Mouse (Mus musculus): ENCODE results near the gene Fgfrl1. TPM values are rescaled to one million over a fixed set of nuclear protein-coding genes. Genes with fewer than 3 reads are reported as not detected.

The Fgfrl1 gene
- polyA plus RNA-seq, 1 experiment from 2014 or later = 22.0 TPM

DNA sequence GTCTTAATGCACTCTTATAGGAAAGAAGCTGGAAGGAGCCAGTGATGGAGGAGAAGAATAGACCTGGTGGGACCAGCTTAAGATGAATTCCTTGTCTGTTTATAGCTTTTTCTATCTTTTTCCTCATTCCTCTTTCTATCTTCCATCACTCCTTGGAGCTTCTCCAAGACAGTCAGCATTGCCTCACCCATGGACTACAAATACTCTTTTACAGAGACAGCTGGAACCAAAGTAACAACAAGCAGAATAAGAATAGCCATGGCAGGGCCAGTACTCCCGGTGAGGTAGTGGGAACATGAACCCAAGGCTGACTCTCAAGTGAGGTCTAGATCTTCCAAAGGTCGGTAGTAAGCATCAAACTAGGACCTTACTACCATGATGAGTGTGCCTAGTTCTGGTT, 20.9 kb downstream of the Fgfrl1 start:
- no peak overlapping the region for H3K27ac ChIP-seq (ENCODE audit: low read depth, low read length)
- H3K4me2 ChIP-seq (ENCODE audit: low read depth, low read length, severe bottlenecking) = no peak overlapping the region
- no peak overlapping the region for H3K9ac ChIP-seq (ENCODE audit: low read length)
- no peaks in the 10 kb centered on the region for H3K9me3 ChIP-seq (ENCODE audit: control insufficient read depth, low read length)
- DNase-seq (ENCODE audit: low spot score) = peak; percentile 40
- no peaks in the 10 kb centered on the region for H3K27me3 ChIP-seq (ENCODE audit: control insufficient read depth, insufficient read depth, low read length)
- no peak for ATAC-seq (replicated peaks; ENCODE audit: low FRiP score)
- no peak overlapping the region for H3K4me3 ChIP-seq (ENCODE audit: low read depth, low read length)
- no peaks in the 10 kb centered on the region for H3K36me3 ChIP-seq (ENCODE audit: control insufficient read depth, insufficient read depth, low read length)
- 84% methylated on average over 2 of the region's 2 CpGs for WGBS
- H3K4me1 ChIP-seq (replicated peaks; ENCODE audit: control insufficient read depth, insufficient read depth, low read length) = peaks cover 2% of the 10 kb centered on the region; the same call in 1 of the 2 replicates

DNA sequence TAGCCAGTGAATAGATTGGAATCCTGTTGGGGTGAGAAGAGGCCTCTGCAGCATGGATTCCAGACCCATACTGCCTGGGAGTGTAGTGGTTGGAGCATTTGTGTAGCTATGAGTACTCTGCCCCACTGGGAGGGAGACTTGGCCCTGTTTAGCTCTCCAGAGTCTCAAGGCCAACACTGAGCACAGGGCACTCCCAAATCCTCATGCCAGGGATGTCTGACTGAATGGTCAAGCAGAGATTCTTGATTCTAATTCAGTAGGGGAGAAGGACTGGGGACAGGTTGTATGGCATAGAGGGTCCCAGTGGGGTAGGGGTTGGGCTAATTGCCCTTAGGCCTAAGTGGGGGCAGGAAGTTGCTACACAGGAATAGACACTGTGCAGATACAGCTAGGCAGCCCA, 21.5 kb downstream of the Fgfrl1 start:
- Histone ChIP-seq H3K36me3 (ENCODE audit: control insufficient read depth, insufficient read depth, low read length) (no peaks in the 10 kb centered on the region), H3K27ac (ENCODE audit: low read depth, low read length) (no peak overlapping the region), H3K4me1 (replicated peaks; ENCODE audit: control insufficient read depth, insufficient read depth, low read length) (peaks cover 2% of the 10 kb centered on the region; the same call in 1 of the 2 replicates), H3K9me3 (ENCODE audit: control insufficient read depth, low read length) (no peaks in the 10 kb centered on the region), H3K4me2 (ENCODE audit: low read depth, low read length, severe bottlenecking) (no peak overlapping the region), H3K9ac (ENCODE audit: low read length) (no peak overlapping the region), H3K4me3 (ENCODE audit: low read depth, low read length) (no peak overlapping the region), H3K27me3 (ENCODE audit: control insufficient read depth, insufficient read depth, low read length) (no peaks in the 10 kb centered on the region)
- DNase-seq (ENCODE audit: low spot score) = peak; percentile 11
- ATAC-seq (replicated peaks; ENCODE audit: low FRiP score) = no peak

DNA sequence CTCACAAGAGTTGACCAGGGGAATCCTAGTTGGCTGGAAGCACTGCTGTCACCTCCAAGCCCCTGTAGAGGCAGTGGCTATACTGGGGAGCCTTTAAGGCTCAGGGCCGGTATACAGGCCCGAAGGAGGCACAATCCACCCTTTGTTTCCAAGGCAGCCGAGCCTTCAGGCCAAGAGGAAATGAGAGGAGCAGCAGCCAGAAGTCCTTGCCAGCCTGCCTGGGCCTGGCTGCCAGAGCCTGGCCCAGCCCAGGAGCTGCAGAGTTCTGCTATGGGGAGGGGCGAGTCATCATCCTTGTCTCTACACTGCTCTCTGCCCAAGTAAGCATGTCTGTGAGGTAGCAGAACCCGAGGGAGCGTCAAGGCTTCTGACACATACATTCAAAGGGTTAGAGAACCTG, 22.0 kb downstream of the Fgfrl1 start:
- Histone ChIP-seq H3K4me1 (replicated peaks; ENCODE audit: control insufficient read depth, insufficient read depth, low read length) (peaks cover 2% of the 10 kb centered on the region; the same call in 1 of the 2 replicates), H3K4me2 (ENCODE audit: low read depth, low read length, severe bottlenecking) (no peak overlapping the region), H3K4me3 (ENCODE audit: low read depth, low read length) (no peak overlapping the region), H3K9me3 (ENCODE audit: control insufficient read depth, low read length) (no peaks in the 10 kb centered on the region), H3K27ac (ENCODE audit: low read depth, low read length) (no peak overlapping the region), H3K9ac (ENCODE audit: low read length) (no peak overlapping the region), H3K36me3 (ENCODE audit: control insufficient read depth, insufficient read depth, low read length) (no peaks in the 10 kb centered on the region), H3K27me3 (ENCODE audit: control insufficient read depth, insufficient read depth, low read length) (no peaks in the 10 kb centered on the region)
- ATAC-seq (replicated peaks; ENCODE audit: low FRiP score) (no peak), DNase-seq (ENCODE audit: low spot score) (peak; percentile 47)
- WGBS = 71% methylated on average over 6 of the region's 6 CpGs

DNA sequence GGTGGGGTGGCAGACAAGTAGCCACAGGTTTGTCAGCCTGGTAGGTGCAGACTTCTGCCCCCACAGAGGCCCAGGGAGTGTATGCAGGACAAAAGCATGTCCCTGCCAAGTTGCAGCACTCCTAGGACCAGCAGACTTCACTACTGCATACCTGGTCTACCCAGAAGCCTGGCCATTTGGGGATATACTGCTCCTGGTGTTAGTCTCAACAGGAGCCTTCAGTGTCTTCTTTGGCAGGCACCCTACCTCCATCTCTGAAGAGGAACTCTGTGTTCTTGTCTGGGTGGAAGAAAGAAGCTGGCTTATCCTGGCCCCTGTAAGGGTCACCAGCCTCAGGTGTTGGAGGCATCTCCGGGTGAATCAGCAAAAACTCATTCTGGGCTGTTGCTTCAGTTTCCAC, 23.8 kb downstream of the Fgfrl1 start:
- ATAC-seq (replicated peaks; ENCODE audit: low FRiP score) (no peak), DNase-seq (ENCODE audit: low spot score) (peak; percentile 33)
- no peaks in the 10 kb centered on the region for H3K27me3 ChIP-seq (ENCODE audit: control insufficient read depth, insufficient read depth, low read length)
- no peaks in the 10 kb centered on the region for H3K36me3 ChIP-seq (ENCODE audit: control insufficient read depth, insufficient read depth, low read length)
- H3K4me2 ChIP-seq (ENCODE audit: low read depth, low read length, severe bottlenecking) = no peak overlapping the region
- peaks cover 2% of the 10 kb centered on the region; the same call in 1 of the 2 replicates for H3K4me1 ChIP-seq (replicated peaks; ENCODE audit: control insufficient read depth, insufficient read depth, low read length)
- H3K27ac ChIP-seq (ENCODE audit: low read depth, low read length) = no peak overlapping the region
- WGBS = 92% methylated on average over 1 of the region's 1 CpGs
- H3K4me3 ChIP-seq (ENCODE audit: low read depth, low read length) = no peak overlapping the region
- no peaks in the 10 kb centered on the region for H3K9me3 ChIP-seq (ENCODE audit: control insufficient read depth, low read length)
- H3K9ac ChIP-seq (ENCODE audit: low read length) = no peak overlapping the region

DNA sequence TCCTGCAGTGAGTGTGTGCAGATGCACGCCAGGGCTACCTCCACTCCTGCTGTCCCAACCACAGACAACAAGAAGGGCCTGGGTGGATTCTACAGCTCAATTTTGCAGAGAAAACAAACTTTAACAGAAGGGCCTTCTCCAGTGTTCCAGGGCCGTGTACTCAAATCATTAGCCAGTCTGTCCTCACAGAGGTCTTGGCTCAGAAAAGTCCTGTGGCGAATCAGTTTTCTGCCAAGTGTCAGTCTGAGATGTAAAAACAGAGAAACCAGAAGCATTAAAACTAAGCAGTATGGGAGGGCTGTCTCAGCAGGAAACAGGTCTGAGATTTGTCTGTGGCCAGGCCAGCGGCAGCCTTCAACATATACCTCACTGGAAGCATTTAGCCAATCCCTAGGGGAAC, 25.9 kb downstream of the Fgfrl1 start:
- DNase-seq (ENCODE audit: low spot score) (peak; percentile 46), ATAC-seq (replicated peaks; ENCODE audit: low FRiP score) (no peak)
- H3K27me3 ChIP-seq (ENCODE audit: control insufficient read depth, insufficient read depth, low read length) = no peaks in the 10 kb centered on the region
- H3K27ac ChIP-seq (ENCODE audit: low read depth, low read length) = no peak overlapping the region
- H3K9ac ChIP-seq (ENCODE audit: low read length) = no peak overlapping the region
- peaks cover 2% of the 10 kb centered on the region; the same call in 1 of the 2 replicates for H3K4me1 ChIP-seq (replicated peaks; ENCODE audit: control insufficient read depth, insufficient read depth, low read length)
- H3K9me3 ChIP-seq (ENCODE audit: control insufficient read depth, low read length) = no peaks in the 10 kb centered on the region
- 49% methylated on average over 4 of the region's 4 CpGs for WGBS
- no peaks in the 10 kb centered on the region for H3K36me3 ChIP-seq (ENCODE audit: control insufficient read depth, insufficient read depth, low read length)
- no peak overlapping the region for H3K4me3 ChIP-seq (ENCODE audit: low read depth, low read length)
- H3K4me2 ChIP-seq (ENCODE audit: low read depth, low read length, severe bottlenecking) = no peak overlapping the region

DNA sequence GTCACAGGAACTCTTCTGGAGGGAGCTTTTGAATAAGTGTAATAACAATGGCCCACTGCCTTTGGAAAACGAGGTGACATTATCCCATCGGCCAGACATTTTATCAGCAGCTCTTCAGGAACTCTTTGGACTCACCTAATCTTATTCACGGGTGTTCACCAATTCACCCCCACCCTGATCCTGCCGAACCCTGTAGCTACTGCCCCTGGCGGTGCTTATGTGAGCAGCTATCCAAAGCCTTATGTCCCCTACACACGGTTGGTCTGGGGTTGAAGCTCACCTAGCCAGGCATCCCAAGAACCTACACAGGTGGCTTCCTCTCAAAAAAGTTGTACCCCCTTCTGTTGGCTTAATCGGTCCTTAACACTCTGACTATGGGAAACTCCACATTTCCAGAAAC, 27.6 kb downstream of the Fgfrl1 start:
- DNase-seq (ENCODE audit: low spot score) (peak; percentile 44), ATAC-seq (replicated peaks; ENCODE audit: low FRiP score) (no peak)
- Histone ChIP-seq H3K27me3 (ENCODE audit: control insufficient read depth, insufficient read depth, low read length) (no peaks in the 10 kb centered on the region), H3K27ac (ENCODE audit: low read depth, low read length) (no peak overlapping the region), H3K9me3 (ENCODE audit: control insufficient read depth, low read length) (no peaks in the 10 kb centered on the region), H3K4me2 (ENCODE audit: low read depth, low read length, severe bottlenecking) (no peak overlapping the region), H3K36me3 (ENCODE audit: control insufficient read depth, insufficient read depth, low read length) (no peaks in the 10 kb centered on the region), H3K4me3 (ENCODE audit: low read depth, low read length) (no peak overlapping the region), H3K4me1 (replicated peaks; ENCODE audit: control insufficient read depth, insufficient read depth, low read length) (peaks cover 2% of the 10 kb centered on the region; the same call in 1 of the 2 replicates), H3K9ac (ENCODE audit: low read length) (no peak overlapping the region)
- WGBS = 67% methylated on average over 7 of the region's 7 CpGs

DNA sequence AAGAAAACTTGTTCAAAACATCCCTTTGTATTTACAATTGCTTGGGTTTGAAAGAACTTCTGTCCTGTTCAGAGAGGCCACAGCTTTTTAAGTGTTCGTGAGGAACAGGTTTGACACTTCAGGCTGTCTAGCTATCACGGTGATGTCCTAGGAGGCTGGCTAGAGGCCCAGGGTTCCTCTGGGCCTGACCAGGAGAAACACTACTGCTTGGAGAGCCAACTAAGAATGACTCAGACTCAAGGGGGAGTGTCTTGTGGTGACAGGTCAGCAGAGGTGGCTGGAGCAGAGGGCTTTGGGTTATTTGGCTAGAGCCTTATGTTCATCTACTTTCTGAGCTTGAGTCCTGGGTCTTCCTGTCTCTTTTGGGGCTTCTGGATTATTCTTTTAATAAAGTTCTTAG, 31.8 kb downstream of the Fgfrl1 start:
- H3K4me3 ChIP-seq (ENCODE audit: low read depth, low read length) = no peak overlapping the region
- 75% methylated on average over 2 of the region's 2 CpGs for WGBS
- H3K27me3 ChIP-seq (ENCODE audit: control insufficient read depth, insufficient read depth, low read length) = no peaks in the 10 kb centered on the region
- ATAC-seq (replicated peaks; ENCODE audit: low FRiP score) (no peak), DNase-seq (ENCODE audit: low spot score) (no peak)
- H3K4me2 ChIP-seq (ENCODE audit: low read depth, low read length, severe bottlenecking) = no peak overlapping the region
- H3K4me1 ChIP-seq (replicated peaks; ENCODE audit: control insufficient read depth, insufficient read depth, low read length) = no peaks in the 10 kb centered on the region
- H3K36me3 ChIP-seq (ENCODE audit: control insufficient read depth, insufficient read depth, low read length) = no peaks in the 10 kb centered on the region
- no peak overlapping the region for H3K27ac ChIP-seq (ENCODE audit: low read depth, low read length)
- H3K9me3 ChIP-seq (ENCODE audit: control insufficient read depth, low read length) = no peaks in the 10 kb centered on the region
- no peak overlapping the region for H3K9ac ChIP-seq (ENCODE audit: low read length)

DNA sequence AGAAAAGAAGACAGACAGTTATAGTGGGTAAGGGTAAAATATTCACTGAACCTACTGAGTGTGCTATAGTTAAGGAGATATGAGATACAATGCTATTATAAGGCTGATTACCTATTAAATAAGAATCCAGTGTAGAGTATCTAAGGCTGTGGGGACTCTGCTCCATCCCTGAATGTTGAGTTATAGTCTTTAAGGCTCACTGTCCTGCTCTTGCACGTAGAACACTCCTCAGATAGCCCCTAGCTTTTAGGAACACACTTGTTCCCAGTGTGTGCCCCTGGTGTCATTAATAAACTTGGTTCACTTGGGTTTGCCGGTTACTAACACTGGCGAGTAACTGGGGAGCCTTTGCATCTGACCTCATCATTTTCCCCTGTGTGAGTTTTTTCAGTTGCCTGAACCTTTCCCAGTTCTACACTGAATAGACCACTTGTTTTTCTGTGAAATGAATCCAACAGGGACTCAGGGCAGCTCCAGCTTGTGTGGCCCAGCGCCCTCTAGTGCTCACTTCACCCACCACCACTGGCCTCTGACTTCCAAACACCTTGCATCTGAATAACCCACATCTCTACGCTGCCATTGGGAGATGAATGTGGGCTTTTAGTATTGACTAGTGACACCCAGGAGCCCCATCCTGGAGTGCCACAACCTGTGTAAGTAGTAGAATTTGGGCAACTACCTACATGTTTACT, 34.5 kb downstream of the Fgfrl1 start:
- H3K9ac ChIP-seq (ENCODE audit: low read length) = no peak overlapping the region
- H3K4me1 ChIP-seq (replicated peaks; ENCODE audit: control insufficient read depth, insufficient read depth, low read length) = no peaks in the 10 kb centered on the region
- DNase-seq (ENCODE audit: low spot score) (peak; percentile 86), ATAC-seq (replicated peaks; ENCODE audit: low FRiP score) (peak; percentile 91)
- no peak overlapping the region for H3K4me3 ChIP-seq (ENCODE audit: low read depth, low read length)
- no peaks in the 10 kb centered on the region for H3K9me3 ChIP-seq (ENCODE audit: control insufficient read depth, low read length)
- WGBS = 21% methylated on average over 5 of the region's 5 CpGs
- H3K27me3 ChIP-seq (ENCODE audit: control insufficient read depth, insufficient read depth, low read length) = no peaks in the 10 kb centered on the region
- H3K27ac ChIP-seq (ENCODE audit: low read depth, low read length) = no peak overlapping the region
- no peak overlapping the region for H3K4me2 ChIP-seq (ENCODE audit: low read depth, low read length, severe bottlenecking)
- no peaks in the 10 kb centered on the region for H3K36me3 ChIP-seq (ENCODE audit: control insufficient read depth, insufficient read depth, low read length)

DNA sequence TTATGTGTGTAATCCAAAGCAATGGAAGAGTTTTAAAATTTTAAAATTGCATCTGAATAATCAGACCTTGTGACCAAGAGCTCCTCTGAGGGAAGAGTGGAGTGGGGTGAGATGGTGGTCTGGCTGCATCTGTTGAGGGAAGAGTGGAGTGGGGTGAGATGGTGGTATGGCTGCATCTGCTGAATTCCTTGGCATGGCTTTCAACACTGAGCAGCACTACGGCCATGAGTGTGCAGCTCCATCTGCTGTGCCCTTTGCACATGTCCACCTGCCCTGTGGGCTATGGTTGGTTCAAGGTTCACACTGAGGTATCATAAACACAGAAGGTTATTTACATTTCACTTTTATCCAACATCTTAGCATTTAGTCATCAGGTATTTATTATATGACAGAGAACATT, 35.2 kb downstream of the Fgfrl1 start:
- no peaks in the 10 kb centered on the region for H3K36me3 ChIP-seq (ENCODE audit: control insufficient read depth, insufficient read depth, low read length)
- H3K4me1 ChIP-seq (replicated peaks; ENCODE audit: control insufficient read depth, insufficient read depth, low read length) = no peaks in the 10 kb centered on the region
- H3K27ac ChIP-seq (ENCODE audit: low read depth, low read length) = no peak overlapping the region
- no peak for ATAC-seq (replicated peaks; ENCODE audit: low FRiP score)
- no peaks in the 10 kb centered on the region for H3K27me3 ChIP-seq (ENCODE audit: control insufficient read depth, insufficient read depth, low read length)
- H3K4me3 ChIP-seq (ENCODE audit: low read depth, low read length) = no peak overlapping the region
- 88% methylated on average over 1 of the region's 1 CpGs for WGBS
- H3K9ac ChIP-seq (ENCODE audit: low read length) = no peak overlapping the region
- no peak overlapping the region for H3K4me2 ChIP-seq (ENCODE audit: low read depth, low read length, severe bottlenecking)
- H3K9me3 ChIP-seq (ENCODE audit: control insufficient read depth, low read length) = no peaks in the 10 kb centered on the region
- DNase-seq (ENCODE audit: low spot score) = no peak
